Mouse (Mus musculus) G1E (cell line): ENCODE measurements around the gene Tchhl1. TPM values are rescaled to one million over a fixed set of nuclear protein-coding genes. Genes with fewer than 3 reads are reported as not detected.

Source experiments
- ATAC-seq: 2 replicates; pipeline ENCODE4 v1.8.0; 2016; ENCODE audit warnings: mild to moderate bottlenecking; ENCODE audit not compliant: insufficient number of reproducible peaks, poor library complexity, low FRiP score, severe bottlenecking; ENCODE audit errors: extremely low read depth
- DNase-seq: peaks from one replicate; pipeline ENCODE4 v3.0.0; 2012; ENCODE audit warnings: low spot score
- H3K27me3 ChIP-seq: 2 replicates; pipeline ENCODE4 v1.6.1; 2012; ENCODE audit warnings: mild to moderate bottlenecking, low read length, inconsistent platforms; ENCODE audit not compliant: insufficient read depth
- H3K36me3 ChIP-seq: replicated peaks from 2 replicates; pipeline ENCODE3; 2012; ENCODE audit warnings: mild to moderate bottlenecking, inconsistent platforms
- H3K4me1 ChIP-seq: 2 replicates; pipeline ENCODE4 v1.6.1; 2012; ENCODE audit warnings: low read depth, low read length, inconsistent platforms, mixed read lengths; ENCODE audit not compliant: insufficient read depth
- H3K4me3 ChIP-seq: 2 replicates; pipeline ENCODE4 v1.5.1; 2012; ENCODE audit warnings: low read depth, mild to moderate bottlenecking, inconsistent platforms, low read length, moderate library complexity, mixed read lengths
- H3K9me3 ChIP-seq: replicated peaks from 2 replicates; pipeline ENCODE4 v1.6.1; 2012; ENCODE audit warnings: inconsistent platforms
- CTCF ChIP-seq: IDR thresholded peaks from 2 replicates; pipeline ENCODE4 v1.5.1; 2012; ENCODE audit warnings: low read depth, low read length, inconsistent platforms, mixed read lengths
- GATA1 ChIP-seq: IDR thresholded peaks from 2 replicates; pipeline ENCODE4 v1.6.1; 2012; ENCODE audit warnings: borderline replicate concordance, low read length, inconsistent platforms, mixed read lengths
- GATA2 ChIP-seq: IDR thresholded peaks from 2 replicates; pipeline ENCODE4 v1.6.1; 2012; ENCODE audit warnings: low read depth, low read length, inconsistent platforms, borderline replicate concordance
- POLR2AphosphoS5 ChIP-seq: IDR thresholded peaks from 2 replicates; pipeline ENCODE4 v1.6.1; 2012; ENCODE audit warnings: low read depth, low read length, inconsistent platforms; ENCODE audit not compliant: insufficient replicate concordance
- TAL1 ChIP-seq: conservative IDR thresholded peaks from 2 replicates; pipeline ENCODE4 v1.6.1; 2012; ENCODE audit warnings: low read depth, low read length, inconsistent platforms, mixed read lengths
- polyA plus RNA-seq: library from polyadenylated mRNA; stranded (reverse); fragments of >175 nt; gene quantifications from 2 replicates; pipeline ENCODE4 v1.2.3, GENCODE M21; 2012
- total RNA-seq, 2 experiments: library from RNA; stranded (forward) in 1 of 2; stranded (reverse) in 1 of 2; fragments of 200-1000 nt in 1 of 2; fragments of >200 nt in 1 of 2; fragmentation: Nextera tagmentation in 1 of 2; gene quantifications; 2 replicates each; pipeline ENCODE4 v1.2.3; 2014 to 2017

Gene Tchhl1
- not detected in 2 replicates for total RNA-seq (2014; fragmentation: Nextera tagmentation)
- 0.12 and 0.33 TPM in 2 replicates for total RNA-seq (2017)
- polyA plus RNA-seq = not detected in 2 replicates

- Histone ChIP-seq H3K36me3 (no peaks in the 10 kb centered on the region), H3K27me3 (no peaks in the 10 kb centered on the region), H3K4me1 (no peaks in the 10 kb centered on the region), H3K4me3 (no peak within 1 kb of the TSS), H3K9me3 (peaks cover 14% of the 10 kb centered on the region)
- DNase-seq (no peak), ATAC-seq (no peak)
- TF ChIP-seq POLR2AphosphoS5 (no peak), CTCF (no peak), TAL1 (no peak), GATA1 (no peak), GATA2 (no peak)
These were observed at the start of gene Tchhl1 for GRCm38 (mm10) chr3:93468561-93468960. Gene Tchhl1 (plus strand): TSS chr3:93468754.

DNA sequence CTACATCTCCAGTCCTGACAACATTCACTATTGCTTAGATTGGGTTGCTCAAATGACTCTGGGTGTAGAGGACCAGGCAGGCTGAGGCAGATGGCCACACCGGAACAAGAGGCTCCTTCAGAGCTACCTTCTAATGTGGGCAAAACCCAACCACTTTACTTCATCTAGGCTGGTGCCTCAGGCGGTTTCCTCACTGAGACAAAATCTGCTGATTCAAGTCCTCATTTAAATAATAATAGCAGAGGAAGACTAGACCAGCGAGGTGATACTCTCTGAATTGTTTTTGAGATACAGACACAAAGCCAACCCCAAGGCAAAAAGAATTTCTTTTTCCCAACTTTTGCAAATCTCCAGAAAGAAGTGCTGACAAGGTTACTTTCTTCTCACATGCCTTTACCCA lies 36.9 kb upstream of the Tchhl1 start:
- H3K4me1 ChIP-seq = no peaks in the 10 kb centered on the region
- DNase-seq (no peak), ATAC-seq (no peak)
- H3K4me3 ChIP-seq = no peak overlapping the region
- H3K9me3 ChIP-seq = peaks cover 27% of the 10 kb centered on the region
- TF ChIP-seq TAL1 (no peak), GATA1 (no peak), POLR2AphosphoS5 (no peak), CTCF (no peak), GATA2 (no peak)
- H3K27me3 ChIP-seq = no peaks in the 10 kb centered on the region
- H3K36me3 ChIP-seq = no peaks in the 10 kb centered on the region

- TF ChIP-seq GATA2 = no peak
- no peak for TF ChIP-seq CTCF
- no peak for TF ChIP-seq POLR2AphosphoS5
- no peak for TF ChIP-seq TAL1
- no peak for TF ChIP-seq GATA1
- no peak within 1 kb of the TSS for H3K4me3 ChIP-seq
These were observed 26.5 kb upstream of the Tchhl1 start, which contains the start of gene Tchh for GRCm38 (mm10) chr3:93442030-93442429. Gene Tchh (plus strand): TSS chr3:93442330.

DNA sequence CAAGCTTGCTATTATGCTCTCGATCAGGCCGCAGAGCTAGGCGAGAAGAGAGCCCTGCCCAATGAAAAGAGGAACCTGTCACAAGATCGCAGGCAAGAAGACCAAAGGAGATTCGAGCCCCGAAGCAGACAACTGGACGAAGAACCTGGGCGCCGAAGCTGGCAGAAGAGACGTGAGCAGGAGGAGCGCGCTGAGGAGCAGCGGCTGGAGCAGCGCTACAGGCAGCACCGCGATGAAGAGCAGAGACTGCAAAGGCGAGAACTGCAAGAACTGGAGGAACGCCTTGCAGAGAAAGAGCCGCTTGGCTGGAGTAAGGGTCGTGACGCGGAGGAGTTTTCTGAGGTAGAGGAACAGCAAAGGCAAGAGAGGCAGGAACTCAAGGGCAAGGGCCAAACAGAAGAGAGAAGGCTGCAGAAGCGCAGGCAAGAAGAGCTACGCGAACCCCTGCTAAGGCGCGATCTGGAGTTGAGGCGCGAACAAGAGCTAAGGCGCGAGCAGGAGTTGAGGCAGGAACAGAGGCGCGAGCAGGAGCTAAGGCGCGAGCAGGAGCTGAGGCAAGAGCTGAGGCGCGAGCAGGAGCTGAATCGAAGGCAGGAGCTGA lies 25.0 kb upstream of the Tchhl1 start:
- DNase-seq = no peak
- H3K36me3 ChIP-seq = no peaks in the 10 kb centered on the region
- ATAC-seq = no peak
- H3K27me3 ChIP-seq = no peaks in the 10 kb centered on the region
- H3K4me3 ChIP-seq = no peak overlapping the region; the same call in 1 of the 2 replicates
- H3K9me3 ChIP-seq = peaks cover 46% of the 10 kb centered on the region
- H3K4me1 ChIP-seq = no peaks in the 10 kb centered on the region
- TF ChIP-seq GATA2 (no peak), POLR2AphosphoS5 (no peak)

More at GRCm38 (mm10) chr3:93442030-93442429, 26.5 kb upstream of the Tchhl1 start, which contains the start of gene Tchh:
- H3K4me1 ChIP-seq = no peaks in the 10 kb centered on the region
- no peaks in the 10 kb centered on the region for H3K27me3 ChIP-seq
- H3K9me3 ChIP-seq = peaks cover 37% of the 10 kb centered on the region
- DNase-seq (no peak), ATAC-seq (no peak)
- H3K36me3 ChIP-seq = no peaks in the 10 kb centered on the region

- Histone ChIP-seq H3K4me3 (peak overlapping the region; percentile 4; the same call in 1 of the 2 replicates), H3K4me1 (no peaks in the 10 kb centered on the region), H3K9me3 (peaks cover 46% of the 10 kb centered on the region), H3K27me3 (no peaks in the 10 kb centered on the region), H3K36me3 (no peaks in the 10 kb centered on the region)
- DNase-seq (no peak), ATAC-seq (no peak)
- TF ChIP-seq TAL1 = no peak
- TF ChIP-seq GATA2 = no peak
- no peak for TF ChIP-seq POLR2AphosphoS5
- no peak for TF ChIP-seq CTCF
- TF ChIP-seq GATA1 = no peak
These were observed 24.0 kb upstream of the Tchhl1 start for GRCm38 (mm10) chr3:93444343-93445164.

GRCm38 (mm10) chr3:93445165-93445705 lies 23.3 kb upstream of the Tchhl1 start:
- H3K9me3 ChIP-seq = peaks cover 46% of the 10 kb centered on the region
- no peak overlapping the region for H3K4me3 ChIP-seq
- no peak for DNase-seq
- TF ChIP-seq TAL1 (no peak), POLR2AphosphoS5 (no peak), GATA1 (no peak), GATA2 (no peak), CTCF (no peak)
- ATAC-seq = no peak
- no peaks in the 10 kb centered on the region for H3K4me1 ChIP-seq
- H3K36me3 ChIP-seq = no peaks in the 10 kb centered on the region
- H3K27me3 ChIP-seq = no peaks in the 10 kb centered on the region
